Mouse (Mus musculus) spleen, adult 10 weeks (tissue): ENCODE measurements around the gene Itm2c. TPM values are rescaled to one million over a fixed set of nuclear protein-coding genes. Genes with fewer than 3 reads are reported as not detected.

Source experiments
- polyA plus RNA-seq: library from polyadenylated mRNA; stranded (reverse); fragments of 350-450 nt; fragmentation: Illumina TruSeq; extraction: RNeasy Lipid Tissue Mini Kit (QIAGEN cat#74804); gene quantifications from one replicate; pipeline ENCODE4 v1.2.3, GENCODE M21; 2015; ENCODE audit warnings: low replicate concordance; ENCODE audit not compliant: insufficient read depth

Itm2c gene
- polyA plus RNA-seq = 53.9 TPM

GRCm38 (mm10) chr1:85894231-85894747 is at the start of gene Itm2c:
Itm2c (plus strand) TSS chr1:85894281.

DNA sequence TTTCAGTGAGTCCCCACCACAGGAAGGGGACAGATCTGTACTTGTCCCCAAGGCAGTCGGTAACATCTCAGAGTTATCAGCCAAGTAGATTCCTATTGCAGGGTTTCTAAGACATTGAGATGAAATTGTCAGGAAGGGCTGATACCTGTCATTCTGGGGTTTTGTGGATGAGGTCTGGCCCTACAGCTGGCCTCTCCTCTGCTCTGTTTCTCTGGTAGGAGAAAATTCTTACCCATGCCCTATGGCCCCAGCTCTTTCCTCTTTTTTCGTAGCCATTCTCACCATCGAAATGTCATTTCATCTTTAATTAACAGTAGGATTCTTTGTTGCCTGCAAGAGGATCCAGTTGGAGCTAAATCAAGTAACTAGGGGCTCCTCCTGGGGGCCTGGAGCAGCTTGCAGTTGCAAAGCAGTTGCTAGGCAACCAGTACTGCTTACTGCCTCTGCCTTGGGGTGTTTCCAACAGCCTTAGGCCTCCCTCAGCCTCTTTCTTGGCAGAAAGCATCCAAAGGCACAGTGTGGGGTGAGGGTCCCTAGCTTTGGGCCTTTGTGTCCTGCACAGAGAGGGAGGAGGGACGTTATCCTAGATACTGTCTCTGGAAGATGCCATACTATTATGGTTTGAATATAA is 34.1 kb downstream of the Itm2c start, which contains the start of gene 4933407L21Rik:
Gene 4933407L21Rik, plus strand, starts transcription at position 427 of the 631 bp plus-strand sequence.

Other genes with a start within 250 kb of the Itm2c start
- gene Sp100, start 244.3 kb upstream of the Itm2c start, polyA plus RNA-seq = 752 TPM
- 187 TPM for gene A630001G21Rik, start 115.6 kb upstream of the Itm2c start, polyA plus RNA-seq
- gene Cab39, start 100.8 kb upstream of the Itm2c start, polyA plus RNA-seq = 113 TPM
- gene 4933407L21Rik, start 34.2 kb downstream of the Itm2c start, polyA plus RNA-seq = 0.17 TPM
- 7.1 TPM for gene Gpr55, start 66.7 kb downstream of the Itm2c start, polyA plus RNA-seq
- gene Spata3, start 122.5 kb downstream of the Itm2c start, polyA plus RNA-seq = not detected
- not detected for gene 2810459M11Rik, start 151.6 kb downstream of the Itm2c start, polyA plus RNA-seq
- gene Psmd1, start 170.1 kb downstream of the Itm2c start, polyA plus RNA-seq = 79.4 TPM
- not detected for gene Htr2b, start 217.7 kb downstream of the Itm2c start, polyA plus RNA-seq
- gene Gm21972, start 239.4 kb downstream of the Itm2c start, polyA plus RNA-seq = not detected